Mouse (Mus musculus): ENCODE measurements around the gene Fcrlb. TPM values are rescaled to one million over a fixed set of nuclear protein-coding genes. Genes with fewer than 3 reads are reported as not detected.

Gene Fcrlb
- polyA plus RNA-seq, 1 experiment, result 0.61 TPM

DNA sequence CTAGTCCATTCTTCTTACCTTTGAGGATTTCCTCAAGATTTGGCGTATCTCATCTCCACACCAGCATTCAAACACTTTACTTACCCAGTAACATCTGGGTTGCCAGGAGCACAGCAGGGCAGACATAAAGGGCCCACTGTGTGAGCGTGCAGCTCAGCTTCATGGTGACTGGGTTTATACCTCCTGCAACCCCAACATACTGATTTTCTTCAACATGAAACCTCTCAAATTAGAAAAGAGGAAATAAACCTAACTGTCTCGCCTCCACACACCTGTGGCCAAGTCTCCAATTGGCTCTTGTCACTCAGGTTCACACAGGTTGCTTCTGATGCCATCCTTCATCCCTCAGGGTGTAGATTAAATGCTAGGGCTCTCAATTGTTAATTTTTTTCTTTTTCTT lies 14.6 kb upstream of the Fcrlb start, which contains the start of gene Fcrla:
TSS of gene Fcrla (minus strand) at position 206 of the 400 bp plus-strand sequence.
- H3K4me3 ChIP-seq (ENCODE audit: low read depth, low read length), result no peak within 1 kb of the TSS
- WGBS, result 83% methylated on average over 3 of the region's 3 CpGs
- no peaks in the 10 kb centered on the region for H3K27me3 ChIP-seq (ENCODE audit: control insufficient read depth, insufficient read depth, low read length)
- peaks cover 2% of the 10 kb centered on the region; the same call in 1 of the 2 replicates for H3K4me1 ChIP-seq (ENCODE audit: control insufficient read depth, insufficient read depth, insufficient read length, low read length)
- TF ChIP-seq CTCF (IDR thresholded peaks at IDR 0.05; ENCODE audit: extremely low read depth, insufficient read length, insufficient replicate concordance, low read depth, low read length) (no peak), POLR2A (IDR thresholded peaks at IDR 0.05; ENCODE audit: low read depth, low read length) (no peak)
- H3K27ac ChIP-seq (ENCODE audit: insufficient read depth, low read depth, low read length), result peak within 1 kb of the TSS; percentile 9; the same call in 1 of the 2 replicates
- no peaks in the 10 kb centered on the region for H3K36me3 ChIP-seq (ENCODE audit: control insufficient read depth, insufficient read depth, low read length)

DNA sequence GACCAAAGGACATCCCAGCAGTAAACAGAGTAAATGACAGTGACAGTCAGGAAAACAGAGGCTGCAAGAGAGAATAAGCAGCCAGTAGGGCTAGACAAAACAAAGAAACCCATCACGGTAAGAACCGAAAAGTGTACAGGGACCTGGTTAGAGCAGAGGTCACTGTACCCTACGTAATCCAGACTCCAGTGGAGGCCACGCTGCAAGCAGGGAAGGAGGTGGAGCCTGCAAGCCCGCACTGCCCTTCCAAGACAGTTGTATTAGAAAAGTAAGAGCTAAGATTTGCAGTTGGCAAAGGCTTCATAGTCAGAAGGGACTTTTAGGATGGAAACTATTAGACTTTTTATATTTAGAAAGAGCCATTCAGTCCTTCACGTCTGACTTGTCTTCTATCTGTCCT lies 14.2 kb upstream of the Fcrlb start:
- peaks cover 2% of the 10 kb centered on the region; the same call in 1 of the 2 replicates for H3K4me1 ChIP-seq (ENCODE audit: control insufficient read depth, insufficient read depth, insufficient read length, low read length)
- no peak overlapping the region for H3K4me3 ChIP-seq (ENCODE audit: low read depth, low read length)
- no peaks in the 10 kb centered on the region for H3K36me3 ChIP-seq (ENCODE audit: control insufficient read depth, insufficient read depth, low read length)
- WGBS, result 56% methylated on average over 6 of the region's 6 CpGs
- TF ChIP-seq CTCF (IDR thresholded peaks at IDR 0.05; ENCODE audit: extremely low read depth, insufficient read length, insufficient replicate concordance, low read depth, low read length), result no peak
- TF ChIP-seq POLR2A (IDR thresholded peaks at IDR 0.05; ENCODE audit: low read depth, low read length), result no peak
- 0 out of 2 replicates have a peak overlapping the region, but pooled peaks have one; percentile 1 for H3K27ac ChIP-seq (ENCODE audit: insufficient read depth, low read depth, low read length)
- no peaks in the 10 kb centered on the region for H3K27me3 ChIP-seq (ENCODE audit: control insufficient read depth, insufficient read depth, low read length)

DNA sequence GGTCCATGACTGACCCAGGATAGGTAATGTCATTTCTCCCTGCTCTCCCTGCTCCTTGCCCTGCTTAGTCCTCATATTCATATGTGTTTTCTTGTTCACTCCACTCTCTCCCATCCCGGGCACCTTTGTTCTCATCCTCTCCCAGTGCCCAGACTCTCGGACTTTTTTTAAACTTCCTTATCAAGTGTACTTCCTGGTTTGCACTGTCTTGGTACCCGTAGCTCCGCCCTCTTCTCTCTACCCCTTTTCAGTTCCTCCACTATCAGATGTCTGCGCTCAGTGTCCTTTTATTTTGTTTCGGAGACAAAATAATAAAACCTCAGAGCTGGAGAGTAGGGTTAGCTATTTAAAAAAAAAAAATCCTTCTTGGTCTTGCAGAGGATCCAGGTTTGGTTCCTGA lies 11.7 kb upstream of the Fcrlb start:
- H3K27ac ChIP-seq (ENCODE audit: insufficient read depth, low read depth, low read length), result no peak overlapping the region
- peaks cover 2% of the 10 kb centered on the region; the same call in 1 of the 2 replicates for H3K4me1 ChIP-seq (ENCODE audit: control insufficient read depth, insufficient read depth, insufficient read length, low read length)
- no peaks in the 10 kb centered on the region for H3K36me3 ChIP-seq (ENCODE audit: control insufficient read depth, insufficient read depth, low read length)
- H3K27me3 ChIP-seq (ENCODE audit: control insufficient read depth, insufficient read depth, low read length), result no peaks in the 10 kb centered on the region
- no peak overlapping the region for H3K4me3 ChIP-seq (ENCODE audit: low read depth, low read length)
- TF ChIP-seq POLR2A (IDR thresholded peaks at IDR 0.05; ENCODE audit: low read depth, low read length) (no peak), CTCF (IDR thresholded peaks at IDR 0.05; ENCODE audit: extremely low read depth, insufficient read length, insufficient replicate concordance, low read depth, low read length) (no peak)
- 20% methylated on average over 6 of the region's 6 CpGs for WGBS

DNA sequence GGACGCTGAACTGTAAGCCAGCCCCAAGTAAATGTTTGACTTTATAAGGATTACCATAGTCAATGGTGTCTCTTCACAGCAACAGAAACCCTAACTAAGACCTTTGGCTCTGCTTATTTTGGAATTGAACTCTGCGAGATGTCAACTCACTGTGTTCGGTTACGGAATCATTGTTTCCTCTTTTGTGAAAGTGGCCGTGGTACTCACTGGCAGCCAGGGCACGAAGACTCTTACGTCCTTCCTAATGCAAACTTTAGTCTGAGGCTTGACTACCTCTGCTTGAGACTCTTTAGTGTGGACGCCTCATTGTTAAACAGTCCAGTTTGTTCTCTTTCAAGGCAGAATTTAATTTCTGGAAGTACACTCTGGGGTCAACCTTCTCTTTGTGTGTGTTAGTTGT lies 6.6 kb upstream of the Fcrlb start:
- 91% methylated on average over 8 of the region's 8 CpGs for WGBS
- H3K4me1 ChIP-seq (ENCODE audit: control insufficient read depth, insufficient read depth, insufficient read length, low read length), result peaks cover under 1% of the 10 kb centered on the region; the same call in 1 of the 2 replicates
- no peak for TF ChIP-seq POLR2A (IDR thresholded peaks at IDR 0.05; ENCODE audit: low read depth, low read length)
- no peak for TF ChIP-seq CTCF (IDR thresholded peaks at IDR 0.05; ENCODE audit: extremely low read depth, insufficient read length, insufficient replicate concordance, low read depth, low read length)
- H3K4me3 ChIP-seq (ENCODE audit: low read depth, low read length), result no peak overlapping the region
- H3K36me3 ChIP-seq (ENCODE audit: control insufficient read depth, insufficient read depth, low read length), result no peaks in the 10 kb centered on the region
- H3K27ac ChIP-seq (ENCODE audit: insufficient read depth, low read depth, low read length), result no peak overlapping the region
- no peaks in the 10 kb centered on the region for H3K27me3 ChIP-seq (ENCODE audit: control insufficient read depth, insufficient read depth, low read length)

- H3K27ac ChIP-seq (ENCODE audit: insufficient read depth, low read depth, low read length), result no peak overlapping the region
- H3K36me3 ChIP-seq (ENCODE audit: control insufficient read depth, insufficient read depth, low read length), result no peaks in the 10 kb centered on the region
- no peak overlapping the region for H3K4me3 ChIP-seq (ENCODE audit: low read depth, low read length)
- H3K4me1 ChIP-seq (ENCODE audit: control insufficient read depth, insufficient read depth, insufficient read length, low read length), result no peaks in the 10 kb centered on the region
- TF ChIP-seq POLR2A (IDR thresholded peaks at IDR 0.05; ENCODE audit: low read depth, low read length) (no peak), CTCF (IDR thresholded peaks at IDR 0.05; ENCODE audit: extremely low read depth, insufficient read length, insufficient replicate concordance, low read depth, low read length) (no peak)
- no peaks in the 10 kb centered on the region for H3K27me3 ChIP-seq (ENCODE audit: control insufficient read depth, insufficient read depth, low read length)
- 51% methylated on average over 5 of the region's 5 CpGs for WGBS
Measured at GRCm38 (mm10) chr1:170915657-170916056, 2.9 kb upstream of the Fcrlb start.

DNA sequence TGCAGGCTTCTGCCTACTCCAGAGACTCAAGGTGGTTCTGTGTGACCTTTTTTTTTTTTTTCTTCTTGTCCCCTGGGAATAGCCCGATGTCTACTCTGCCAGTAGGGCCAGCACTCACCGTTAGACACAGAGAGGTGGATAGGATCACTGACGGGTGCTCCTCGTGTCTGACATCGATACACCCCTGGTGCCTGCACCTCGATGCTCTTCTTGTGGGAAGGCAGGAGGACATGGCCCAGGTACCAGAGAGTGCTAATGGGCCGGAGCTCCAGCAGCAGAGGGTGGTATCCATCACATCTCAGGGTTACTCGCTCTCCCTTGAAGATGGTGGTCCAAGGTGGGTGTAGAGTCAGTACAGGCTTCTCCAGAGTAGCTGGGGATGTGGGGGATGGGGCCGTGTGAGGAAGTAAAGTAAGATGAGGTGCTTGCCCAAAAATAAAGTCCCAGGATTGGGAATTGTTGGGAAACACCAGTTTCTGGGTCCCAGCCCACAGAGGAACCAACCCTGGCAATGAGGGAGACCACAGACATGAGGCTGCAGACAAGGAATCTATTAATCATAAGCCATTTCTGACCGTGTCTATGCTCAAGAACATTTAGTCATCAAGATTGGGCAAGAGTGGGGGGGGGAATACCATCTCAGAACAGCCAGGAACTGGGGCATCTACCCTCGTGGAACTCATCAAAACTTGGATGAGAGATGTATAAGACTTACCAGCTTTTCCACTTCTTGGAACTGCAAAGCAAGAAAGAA lies 657 bp downstream of the Fcrlb start:
- no peak for TF ChIP-seq POLR2A (IDR thresholded peaks at IDR 0.05; ENCODE audit: low read depth, low read length)
- TF ChIP-seq CTCF (IDR thresholded peaks at IDR 0.05; ENCODE audit: extremely low read depth, insufficient read length, insufficient replicate concordance, low read depth, low read length), result no peak
- H3K4me3 ChIP-seq (ENCODE audit: low read depth, low read length), result no peak overlapping the region
- H3K36me3 ChIP-seq (ENCODE audit: control insufficient read depth, insufficient read depth, low read length), result no peaks in the 10 kb centered on the region

GRCm38 (mm10) chr1:170908341-170908740 lies 4.4 kb downstream of the Fcrlb start:
- 12% methylated on average over 21 of the region's 21 CpGs for WGBS
- Histone ChIP-seq H3K27me3 (ENCODE audit: control insufficient read depth, insufficient read depth, low read length) (peaks cover 25% of the 10 kb centered on the region), H3K27ac (ENCODE audit: insufficient read depth, low read depth, low read length) (no peak overlapping the region), H3K36me3 (ENCODE audit: control insufficient read depth, insufficient read depth, low read length) (no peaks in the 10 kb centered on the region), H3K4me1 (ENCODE audit: control insufficient read depth, insufficient read depth, insufficient read length, low read length) (peaks cover 8% of the 10 kb centered on the region; the same call in 1 of the 2 replicates), H3K4me3 (ENCODE audit: low read depth, low read length) (peak overlapping the region; percentile 59)
- no peak for TF ChIP-seq POLR2A (IDR thresholded peaks at IDR 0.05; ENCODE audit: low read depth, low read length)
- no peak for TF ChIP-seq CTCF (IDR thresholded peaks at IDR 0.05; ENCODE audit: extremely low read depth, insufficient read length, insufficient replicate concordance, low read depth, low read length)

More for the DNA sequence above, 657 bp downstream of the Fcrlb start:
- WGBS, result 78% methylated on average over 11 of the region's 11 CpGs
- peaks cover 8% of the 10 kb centered on the region; the same call in 1 of the 2 replicates for H3K4me1 ChIP-seq (ENCODE audit: control insufficient read depth, insufficient read depth, insufficient read length, low read length)
- peaks cover 18% of the 10 kb centered on the region for H3K27me3 ChIP-seq (ENCODE audit: control insufficient read depth, insufficient read depth, low read length)
- H3K27ac ChIP-seq (ENCODE audit: insufficient read depth, low read depth, low read length), result no peak overlapping the region

Data from small intestine, adult 2 months (tissue).